Mouse (Mus musculus) layer of hippocampus, adult 9-10 months (tissue): ENCODE data around the gene Sms.

ENCODE experiments used
- DNase-seq: peaks from one replicate; pipeline ENCODE4 v3.0.0; 2022; ENCODE audit warnings: low spot score

Gene Sms

GRCm38 (mm10) chrX:157491944-157492726 lies at the start of gene Sms:
TSS of gene Sms (minus strand) at chrX:157492287.
- DNase-seq: no peak

- no peak for DNase-seq
Measured at GRCm38 (mm10) chrX:157506400-157506799, 14.3 kb upstream of the Sms start.

GRCm38 (mm10) chrX:157504506-157504905 lies 12.4 kb upstream of the Sms start:
- DNase-seq: no peak

GRCm38 (mm10) chrX:157501871-157502270 lies 9.8 kb upstream of the Sms start:
- DNase-seq: no peak

GRCm38 (mm10) chrX:157500004-157500403 lies 7.9 kb upstream of the Sms start:
- no peak for DNase-seq

- no peak for DNase-seq
Measured at GRCm38 (mm10) chrX:157493159-157493558, 1.1 kb upstream of the Sms start.

- no peak for DNase-seq
Measured at GRCm38 (mm10) chrX:157491145-157491935, 747 bp downstream of the Sms start.

GRCm38 (mm10) chrX:157490769-157491144 lies 1.3 kb downstream of the Sms start:
- no peak for DNase-seq

- no peak for DNase-seq
Measured at GRCm38 (mm10) chrX:157489871-157490721, 2.0 kb downstream of the Sms start.

GRCm38 (mm10) chrX:157488831-157489230 lies 3.3 kb downstream of the Sms start:
- DNase-seq: no peak

- no peak for DNase-seq
Measured at GRCm38 (mm10) chrX:157486765-157487164, 5.3 kb downstream of the Sms start.

- no peak for DNase-seq
Measured at GRCm38 (mm10) chrX:157482842-157483241, 9.2 kb downstream of the Sms start.

GRCm38 (mm10) chrX:157481860-157482259 lies 10.2 kb downstream of the Sms start:
- DNase-seq: no peak

- DNase-seq: no peak
Measured at GRCm38 (mm10) chrX:157477328-157477727, 14.8 kb downstream of the Sms start.

GRCm38 (mm10) chrX:157476153-157476810 lies 15.8 kb downstream of the Sms start:
- no peak for DNase-seq

- DNase-seq: no peak
Measured at GRCm38 (mm10) chrX:157471711-157472660, 20.1 kb downstream of the Sms start.

- no peak for DNase-seq
Measured at GRCm38 (mm10) chrX:157468795-157469194, 23.3 kb downstream of the Sms start.

- no peak for DNase-seq
Measured at GRCm38 (mm10) chrX:157468055-157468454, 24.0 kb downstream of the Sms start.

- no peak for DNase-seq
Measured at GRCm38 (mm10) chrX:157465949-157466348, 26.1 kb downstream of the Sms start.

- no peak for DNase-seq
Measured at GRCm38 (mm10) chrX:157462716-157463115, 29.4 kb downstream of the Sms start.

GRCm38 (mm10) chrX:157454430-157454829 lies 37.7 kb downstream of the Sms start:
- DNase-seq: peak; percentile 16
